Mouse (Mus musculus): Measurements from ENCODE around the gene Sbk1. TPM values are rescaled to one million over a fixed set of nuclear protein-coding genes. Genes with fewer than 3 reads are reported as not detected.
A peak's percentile ranks its signal among the peaks of the same experiment; 100 is the strongest.

The Sbk1 gene
- polyA plus RNA-seq, 1 experiment from 2014 or later, result 19.7 TPM

- 86% methylated on average over 4 of the region's 4 CpGs for WGBS
- ATAC-seq (replicated peaks; ENCODE audit: low FRiP score, low read depth), result no peak
- no peaks in the 10 kb centered on the region for H3K9me3 ChIP-seq (replicated peaks; ENCODE audit: low read length)
Measured at GRCm38 (mm10) chr7:126284441-126284840, 12.0 kb downstream of the Sbk1 start.

DNA sequence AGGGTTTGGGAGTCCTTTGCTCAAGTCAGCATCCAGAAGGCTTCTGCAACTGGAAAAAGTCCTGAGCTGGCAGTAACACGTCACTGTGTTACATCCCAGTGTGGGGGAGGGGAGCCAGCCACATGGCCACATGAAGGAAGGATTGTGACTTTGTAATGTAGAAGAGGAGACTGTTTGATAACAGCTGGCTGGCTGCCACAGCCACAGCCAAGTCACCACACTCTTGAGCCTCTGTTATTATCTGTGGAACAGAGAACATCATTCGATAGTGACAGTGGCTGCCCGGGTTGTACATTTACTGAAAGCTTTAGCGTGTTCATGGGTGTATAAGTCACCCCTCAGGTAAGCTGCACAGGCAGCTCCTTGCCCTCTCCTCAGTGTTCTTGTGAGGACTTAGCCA is 12.4 kb downstream of the Sbk1 start:
- no peak for ATAC-seq (replicated peaks; ENCODE audit: low FRiP score, low read depth)

More at GRCm38 (mm10) chr7:126284441-126284840, 12.0 kb downstream of the Sbk1 start:
- DNase-seq (ENCODE audit: low spot score), result no peak
- TF ChIP-seq CTCF (IDR thresholded peaks at IDR 0.05; ENCODE audit: low read depth), result no peak
- Histone ChIP-seq H3K4me1 (replicated peaks; ENCODE audit: insufficient read depth, low read length) (no peaks in the 10 kb centered on the region; the same call in 1 of the 2 replicates), H3K4me2 (ENCODE audit: low read length) (no peak overlapping the region), H3K27me3 (ENCODE audit: insufficient read depth, low read length) (no peaks in the 10 kb centered on the region), H3K9ac (ENCODE audit: low read depth, low read length) (no peak overlapping the region), H3K4me3 (replicated peaks; ENCODE audit: low read depth, low read length) (no peak overlapping the region), H3K36me3 (ENCODE audit: insufficient read depth, low read length) (no peaks in the 10 kb centered on the region), H3K27ac (no peak overlapping the region)

GRCm38 (mm10) chr7:126285293-126286211 is 13.1 kb downstream of the Sbk1 start:
- Histone ChIP-seq H3K4me2 (ENCODE audit: low read length) (no peak overlapping the region), H3K27me3 (ENCODE audit: insufficient read depth, low read length) (no peaks in the 10 kb centered on the region), H3K27ac (no peak overlapping the region), H3K4me1 (replicated peaks; ENCODE audit: insufficient read depth, low read length) (no peaks in the 10 kb centered on the region; the same call in 1 of the 2 replicates), H3K9me3 (replicated peaks; ENCODE audit: low read length) (no peaks in the 10 kb centered on the region), H3K4me3 (replicated peaks; ENCODE audit: low read depth, low read length) (no peak overlapping the region), H3K9ac (ENCODE audit: low read depth, low read length) (no peak overlapping the region), H3K36me3 (ENCODE audit: insufficient read depth, low read length) (0 out of 2 replicates have a peak, but pooled peaks cover 2% of the 10 kb centered on the region)
- ATAC-seq (replicated peaks; ENCODE audit: low FRiP score, low read depth), result no peak
- TF ChIP-seq CTCF (IDR thresholded peaks at IDR 0.05; ENCODE audit: low read depth), result no peak
- 59% methylated on average over 12 of the region's 12 CpGs for WGBS
- DNase-seq (ENCODE audit: low spot score), result no peak

More for the DNA sequence above, 12.4 kb downstream of the Sbk1 start:
- H3K27me3 ChIP-seq (ENCODE audit: insufficient read depth, low read length), result no peaks in the 10 kb centered on the region
- H3K9ac ChIP-seq (ENCODE audit: low read depth, low read length), result no peak overlapping the region
- H3K36me3 ChIP-seq (ENCODE audit: insufficient read depth, low read length), result no peaks in the 10 kb centered on the region
- no peak overlapping the region for H3K27ac ChIP-seq
- 71% methylated on average over 4 of the region's 4 CpGs for WGBS
- no peaks in the 10 kb centered on the region; the same call in 1 of the 2 replicates for H3K4me1 ChIP-seq (replicated peaks; ENCODE audit: insufficient read depth, low read length)
- no peak for DNase-seq (ENCODE audit: low spot score)
- no peak overlapping the region for H3K4me2 ChIP-seq (ENCODE audit: low read length)
- H3K4me3 ChIP-seq (replicated peaks; ENCODE audit: low read depth, low read length), result no peak overlapping the region
- H3K9me3 ChIP-seq (replicated peaks; ENCODE audit: low read length), result no peaks in the 10 kb centered on the region
- TF ChIP-seq CTCF (IDR thresholded peaks at IDR 0.05; ENCODE audit: low read depth), result no peak

DNA sequence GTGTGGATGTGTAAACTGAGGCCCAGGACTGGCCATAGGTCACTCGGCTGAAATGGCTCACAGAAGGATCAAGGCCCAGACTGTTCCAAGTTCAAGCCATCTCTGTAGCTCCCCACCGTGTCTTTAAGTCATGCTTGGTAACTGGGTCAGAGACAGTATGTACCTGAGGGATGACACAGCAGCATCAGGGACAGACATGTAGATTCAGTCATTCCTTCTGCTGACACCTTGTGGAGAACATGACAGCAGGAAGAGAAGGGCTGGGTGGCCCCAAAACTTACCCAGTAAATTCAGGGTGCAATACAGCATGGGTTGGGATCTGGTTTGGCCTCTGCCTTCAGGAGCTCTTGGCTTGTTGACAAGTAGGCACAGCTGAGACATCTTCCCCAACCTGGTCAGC is 13.9 kb downstream of the Sbk1 start:
- WGBS, result 73% methylated on average over 2 of the region's 2 CpGs
- no peak for DNase-seq (ENCODE audit: low spot score)
- Histone ChIP-seq H3K9ac (ENCODE audit: low read depth, low read length) (no peak overlapping the region), H3K9me3 (replicated peaks; ENCODE audit: low read length) (no peaks in the 10 kb centered on the region), H3K4me2 (ENCODE audit: low read length) (no peak overlapping the region), H3K4me1 (replicated peaks; ENCODE audit: insufficient read depth, low read length) (no peaks in the 10 kb centered on the region; the same call in 1 of the 2 replicates), H3K27me3 (ENCODE audit: insufficient read depth, low read length) (no peaks in the 10 kb centered on the region), H3K27ac (no peak overlapping the region), H3K36me3 (ENCODE audit: insufficient read depth, low read length) (peaks cover 6% of the 10 kb centered on the region; the same call in 1 of the 2 replicates), H3K4me3 (replicated peaks; ENCODE audit: low read depth, low read length) (no peak overlapping the region)
- no peak for TF ChIP-seq CTCF (IDR thresholded peaks at IDR 0.05; ENCODE audit: low read depth)
- ATAC-seq (replicated peaks; ENCODE audit: low FRiP score, low read depth), result no peak

DNA sequence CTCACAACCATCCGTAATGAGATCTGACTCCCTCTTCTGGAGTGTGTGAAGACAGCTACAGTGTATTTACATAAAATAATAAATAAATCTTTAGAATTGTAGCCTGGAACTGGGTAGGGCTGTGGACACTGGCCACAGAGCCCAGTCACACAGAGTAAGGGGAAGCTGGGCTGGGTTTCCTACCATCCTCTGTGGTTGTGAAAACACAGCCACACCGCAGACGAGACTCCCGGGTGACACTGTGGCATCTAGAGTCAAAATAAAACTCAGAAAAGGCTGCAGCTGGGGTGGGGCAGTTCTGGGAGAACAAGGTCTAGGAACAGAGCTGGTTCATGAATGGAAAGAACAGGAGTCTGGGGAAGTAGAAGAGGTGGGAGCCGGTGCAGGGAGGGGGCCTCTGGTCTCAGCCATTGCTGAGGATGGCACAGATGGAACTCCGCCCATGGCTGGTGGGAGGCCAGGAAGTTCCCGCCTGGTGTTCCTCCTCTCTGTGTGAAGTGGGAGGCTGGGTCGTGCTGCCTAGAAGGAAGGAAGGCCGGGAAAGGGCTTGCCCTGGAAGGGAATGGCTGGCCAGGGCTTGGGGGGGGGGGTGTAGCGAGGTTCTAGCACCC is 15.2 kb downstream of the Sbk1 start:
- H3K36me3 ChIP-seq (ENCODE audit: insufficient read depth, low read length), result peaks cover 19% of the 10 kb centered on the region
- no peaks in the 10 kb centered on the region for H3K27me3 ChIP-seq (ENCODE audit: insufficient read depth, low read length)
- H3K4me3 ChIP-seq (replicated peaks; ENCODE audit: low read depth, low read length), result no peak overlapping the region
- no peak overlapping the region for H3K27ac ChIP-seq
- H3K9me3 ChIP-seq (replicated peaks; ENCODE audit: low read length), result no peaks in the 10 kb centered on the region
- no peak for TF ChIP-seq CTCF (IDR thresholded peaks at IDR 0.05; ENCODE audit: low read depth)
- H3K9ac ChIP-seq (ENCODE audit: low read depth, low read length), result no peak overlapping the region
- no peak for ATAC-seq (replicated peaks; ENCODE audit: low FRiP score, low read depth)
- 40% methylated on average over 10 of the region's 10 CpGs for WGBS
- no peaks in the 10 kb centered on the region; the same call in 1 of the 2 replicates for H3K4me1 ChIP-seq (replicated peaks; ENCODE audit: insufficient read depth, low read length)
- DNase-seq (ENCODE audit: low spot score), result peak; percentile 25
- H3K4me2 ChIP-seq (ENCODE audit: low read length), result no peak overlapping the region

DNA sequence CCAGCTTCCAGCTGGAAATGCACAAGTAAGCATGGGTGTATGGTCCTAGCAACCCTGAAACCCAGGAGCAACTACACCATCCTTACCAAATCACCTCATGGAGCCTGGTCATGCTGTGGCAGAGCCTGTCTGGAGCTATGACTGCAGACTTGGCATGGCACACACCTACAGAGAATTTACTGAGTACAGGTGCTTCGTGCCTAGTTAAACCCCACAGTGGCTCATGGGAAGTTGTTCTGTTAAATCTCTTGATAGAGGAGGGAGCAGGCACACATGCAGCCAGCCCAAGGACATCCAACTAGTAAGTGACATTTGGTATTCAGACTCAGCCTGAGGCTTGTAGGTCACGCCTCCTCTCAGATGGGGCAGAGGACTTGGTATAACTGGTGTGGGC is 15.7 kb downstream of the Sbk1 start:
- 79% methylated on average over 2 of the region's 2 CpGs for WGBS
- no peak overlapping the region for H3K27ac ChIP-seq
- no peaks in the 10 kb centered on the region for H3K27me3 ChIP-seq (ENCODE audit: insufficient read depth, low read length)
- no peaks in the 10 kb centered on the region; the same call in 1 of the 2 replicates for H3K4me1 ChIP-seq (replicated peaks; ENCODE audit: insufficient read depth, low read length)
- TF ChIP-seq CTCF (IDR thresholded peaks at IDR 0.05; ENCODE audit: low read depth), result no peak
- no peak overlapping the region for H3K4me2 ChIP-seq (ENCODE audit: low read length)
- ATAC-seq (replicated peaks; ENCODE audit: low FRiP score, low read depth) (no peak), DNase-seq (ENCODE audit: low spot score) (no peak)
- H3K36me3 ChIP-seq (ENCODE audit: insufficient read depth, low read length), result peaks cover 21% of the 10 kb centered on the region
- H3K9ac ChIP-seq (ENCODE audit: low read depth, low read length), result no peak overlapping the region
- no peak overlapping the region for H3K4me3 ChIP-seq (replicated peaks; ENCODE audit: low read depth, low read length)
- H3K9me3 ChIP-seq (replicated peaks; ENCODE audit: low read length), result no peaks in the 10 kb centered on the region
